Mouse (Mus musculus) bone marrow, adult 2 months (tissue): ENCODE results near the gene Map3k13. TPM values are rescaled to one million over a fixed set of nuclear protein-coding genes. Genes with fewer than 3 reads are reported as not detected.

Source experiments
- H3K27ac ChIP-seq: fragments of 200-500 bp; 2 replicates; pipeline ENCODE4 v1.5.1; 2012; ENCODE audit warnings: low read depth, mild to moderate bottlenecking, control low read depth, inconsistent platforms, low read length; ENCODE audit not compliant: control insufficient read depth, poor library complexity, insufficient read depth
- H3K4me1 ChIP-seq: fragments of 200-500 bp; 2 replicates; pipeline ENCODE4 v1.6.1; 2011; ENCODE audit warnings: low read length; ENCODE audit not compliant: control insufficient read depth, insufficient read depth
- H3K4me3 ChIP-seq: fragments of 200-500 bp; replicated peaks from 2 replicates; pipeline ENCODE3; 2011; ENCODE audit warnings: mild to moderate bottlenecking, low read depth, low read length, control low read depth; ENCODE audit not compliant: control insufficient read depth
- CTCF ChIP-seq: fragments of 200-500 bp; IDR thresholded peaks from 2 replicates; pipeline ENCODE4 v1.5.1; 2011; ENCODE audit warnings: low read length, control low read depth; ENCODE audit not compliant: control insufficient read depth, insufficient read depth
- POLR2A ChIP-seq: fragments of 200-500 bp; IDR thresholded peaks from 2 replicates; pipeline ENCODE4 v1.6.1; 2011; ENCODE audit warnings: low read depth, mild to moderate bottlenecking, control low read depth, low read length, borderline replicate concordance; ENCODE audit not compliant: control insufficient read depth
- WGBS: fragments of 180-500 bp; shearing (Covaris S2); methylation state at CpG from one replicate; pipeline ENCODE4 v1.1.7; 2018; 5-methylcytosine and 5-hydroxymethylcytosine counted together
- polyA plus RNA-seq: library from polyadenylated mRNA; stranded (reverse); fragments of >200 nt; gene quantifications from 2 replicates; pipeline ENCODE4 v1.2.4, GENCODE M21; 2011; ENCODE audit warnings: low replicate concordance; ENCODE audit not compliant: missing spikeins, insufficient read depth, insufficient read length

Map3k13 gene
- polyA plus RNA-seq, result 0.52 TPM in 1 of 2 replicates, not detected in the other

- Histone ChIP-seq H3K4me1 (no peaks in the 10 kb centered on the region; the same call in none of the 2 replicates), H3K4me3 (peak within 1 kb of the TSS; percentile 87), H3K27ac (peak within 1 kb of the TSS; percentile 86)
- TF ChIP-seq POLR2A (peak; percentile 88), CTCF (peak; percentile 19; the same call in 1 of the 2 replicates)
- WGBS, result 1% methylated on average over 47 of the region's 47 CpGs
Observed at GRCm38 (mm10) chr16:21793875-21794696, at the start of gene Map3k13. Gene Map3k13 (plus strand): TSS chr16:21794346.

DNA sequence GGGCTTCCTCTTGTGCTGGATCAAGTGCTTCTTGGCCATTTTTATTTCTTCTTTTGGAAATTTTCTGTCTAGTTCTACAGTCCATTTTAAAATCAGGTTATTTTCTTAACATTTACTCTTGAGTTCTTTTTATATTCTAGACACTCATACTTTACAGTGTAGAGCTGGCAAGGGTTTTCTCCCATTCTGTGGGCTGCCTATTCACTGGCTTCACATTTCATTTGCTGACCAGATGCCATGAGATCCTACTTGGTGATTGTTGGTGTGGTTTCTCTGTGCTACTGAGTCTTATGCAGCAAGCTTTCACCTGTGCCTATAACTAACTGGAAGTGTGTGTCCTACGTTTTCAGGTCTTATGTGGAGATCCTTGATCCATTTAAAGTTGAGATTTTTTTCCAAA, 35.7 kb upstream of the Map3k13 start:
- WGBS, result 77% methylated on average over 1 of the region's 1 CpGs

GRCm38 (mm10) chr16:21768255-21768654, 25.9 kb upstream of the Map3k13 start:
- Histone ChIP-seq H3K27ac (no peak overlapping the region), H3K4me1 (no peaks in the 10 kb centered on the region), H3K4me3 (no peak overlapping the region)
- TF ChIP-seq POLR2A (no peak), CTCF (no peak)
- 78% methylated on average over 3 of the region's 3 CpGs for WGBS

More for the DNA sequence above, 35.7 kb upstream of the Map3k13 start:
- TF ChIP-seq POLR2A, result no peak
- no peak for TF ChIP-seq CTCF
- Histone ChIP-seq H3K4me1 (no peaks in the 10 kb centered on the region), H3K4me3 (no peak overlapping the region), H3K27ac (no peak overlapping the region)

- Histone ChIP-seq H3K4me1 (no peaks in the 10 kb centered on the region), H3K27ac (no peak overlapping the region)
- WGBS, result 89% methylated on average over 5 of the region's 5 CpGs
Observed at GRCm38 (mm10) chr16:21769667-21770066, 24.5 kb upstream of the Map3k13 start.

GRCm38 (mm10) chr16:21774725-21775124, 19.4 kb upstream of the Map3k13 start:
- H3K4me1 ChIP-seq, result no peaks in the 10 kb centered on the region
- H3K4me3 ChIP-seq, result no peak overlapping the region
- WGBS, result 86% methylated on average over 4 of the region's 4 CpGs
- no peak overlapping the region for H3K27ac ChIP-seq
- TF ChIP-seq CTCF (no peak), POLR2A (no peak)

More at GRCm38 (mm10) chr16:21769667-21770066, 24.5 kb upstream of the Map3k13 start:
- H3K4me3 ChIP-seq, result no peak overlapping the region
- TF ChIP-seq POLR2A (no peak), CTCF (no peak)

DNA sequence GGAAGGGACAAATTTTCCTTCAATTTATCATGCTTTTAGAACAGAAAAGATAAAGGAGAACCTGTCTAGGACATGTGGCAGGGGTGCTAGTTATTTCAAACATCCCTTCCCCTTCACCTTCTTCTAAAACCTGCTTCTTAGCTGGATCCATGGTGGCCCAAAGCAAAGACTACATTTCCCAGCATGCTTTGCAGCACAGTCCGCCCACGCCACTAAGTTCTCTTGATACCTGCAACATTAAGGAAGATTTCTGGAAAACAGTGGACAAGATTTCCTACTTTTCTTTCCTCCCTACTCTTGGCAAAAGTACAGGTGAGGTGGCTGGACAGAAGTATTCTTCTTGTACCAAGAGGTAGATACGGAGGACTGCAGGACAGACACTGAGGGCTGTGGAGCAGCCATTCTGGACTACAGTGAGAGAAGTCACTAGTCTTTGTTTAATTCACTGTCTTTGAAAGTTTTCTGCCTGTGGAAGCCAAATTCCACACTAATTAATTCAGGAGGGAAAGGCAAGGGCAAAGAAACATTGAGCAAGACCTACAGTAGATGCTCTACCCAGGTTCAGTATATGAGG, 15.8 kb upstream of the Map3k13 start:
- WGBS, result 69% methylated on average over 3 of the region's 3 CpGs
- TF ChIP-seq CTCF (no peak), POLR2A (no peak)
- Histone ChIP-seq H3K4me3 (peak overlapping the region; percentile 29), H3K27ac (no peak overlapping the region), H3K4me1 (no peaks in the 10 kb centered on the region)

DNA sequence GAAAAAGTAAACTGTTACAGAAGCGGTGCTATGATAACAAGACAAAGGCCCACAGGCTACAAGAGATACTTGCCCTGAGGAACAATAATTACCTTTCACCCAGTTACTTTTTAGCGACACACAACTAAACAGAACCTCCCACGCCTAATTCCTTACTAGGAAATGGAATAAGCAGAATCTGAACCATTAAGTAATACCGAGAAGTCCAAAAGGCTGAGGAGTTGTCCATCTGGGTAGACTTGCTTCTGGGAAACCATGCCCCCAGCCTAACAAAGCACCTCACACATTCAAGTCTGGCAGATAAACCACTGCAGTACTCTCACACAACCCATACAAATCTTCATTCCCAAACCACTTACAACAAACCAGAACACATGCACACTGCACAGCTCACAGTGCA, 15.0 kb upstream of the Map3k13 start:
- no peaks in the 10 kb centered on the region for H3K4me1 ChIP-seq
- 80% methylated on average over 4 of the region's 4 CpGs for WGBS
- no peak overlapping the region for H3K4me3 ChIP-seq
- H3K27ac ChIP-seq, result no peak overlapping the region
- TF ChIP-seq CTCF (no peak), POLR2A (no peak)

- TF ChIP-seq CTCF, result no peak
- no peak for TF ChIP-seq POLR2A
- WGBS, result 73% methylated on average over 3 of the region's 3 CpGs
- Histone ChIP-seq H3K4me3 (no peak overlapping the region), H3K4me1 (no peaks in the 10 kb centered on the region), H3K27ac (no peak overlapping the region)
Observed at GRCm38 (mm10) chr16:21781277-21781676, 12.9 kb upstream of the Map3k13 start.
